Mouse (Mus musculus): ENCODE results near the gene Thsd4.

- no peak for TF ChIP-seq CTCF (IDR thresholded peaks at IDR 0.05; ENCODE audit: low read depth)
- no peak for TF ChIP-seq EP300 (IDR thresholded peaks at IDR 0.05; ENCODE audit: low read depth)
Measured at GRCm38 (mm10) chr9:60561641-60562289, 39.9 kb upstream of the Thsd4 start.
